Mouse (Mus musculus) stomach, postnatal 0 days (tissue): ENCODE data around the gene Kctd21.

Source experiments
- CTCF ChIP-seq: IDR thresholded peaks from 2 replicates; pipeline ENCODE4 v1.5.1; 2016; ENCODE audit warnings: antibody characterized with exemption, low read depth, mild to moderate bottlenecking, moderate library complexity
- EP300 ChIP-seq: optimal IDR thresholded peaks from 2 replicates; pipeline ENCODE3; 2016; ENCODE audit warnings: antibody characterized with exemption

DNA sequence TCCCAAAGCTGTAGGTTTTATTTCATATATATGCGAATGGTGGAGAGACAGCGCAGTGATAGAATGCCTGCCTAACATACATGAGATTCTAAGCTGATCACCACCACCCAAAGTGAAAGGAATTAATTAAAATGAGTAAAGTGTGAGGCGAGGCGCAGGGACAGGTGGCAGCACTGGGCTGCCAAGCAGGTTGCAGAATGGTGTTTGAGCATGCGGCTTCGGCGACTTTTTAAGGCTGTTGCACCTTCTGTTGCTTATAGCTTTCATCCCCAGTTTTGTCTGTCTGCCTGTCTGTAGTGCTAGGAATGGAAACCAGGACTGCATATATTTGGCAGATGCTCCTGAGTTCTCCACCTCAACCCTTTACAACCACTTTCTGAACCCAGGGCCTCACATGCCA, 7.5 kb downstream of the Kctd21 start:
- no peak for TF ChIP-seq EP300
- TF ChIP-seq CTCF = no peak
